ENCODE assay signal across 7 mouse cellular contexts in genomic region chr4:94556265-94557054, GRCm38 (mm10). TPM values are rescaled to one million over a fixed set of nuclear protein-coding genes. Genes with fewer than 3 reads are reported as not detected.
DNase-seq lines count a peak whose midpoint lies in the region; ATAC-seq lines count a peak whose summit lies in the region.

TSS of gene Gm10306 (plus strand) at chr4:94556546.
TSS of gene Caap1 (minus strand) at chr4:94556796.

- no peaks in the 10 kb centered on the region for H3K36me3 ChIP-seq in embryonic facial prominence, embryonic 11.5 days (replicated peaks; ENCODE audit: control insufficient read depth, insufficient read depth, low read depth, low read length)
- no peaks in the 10 kb centered on the region for H3K36me3 ChIP-seq in limb, embryonic 10.5 days
- H3K36me3 ChIP-seq in midbrain, embryonic 13.5 days = no peaks in the 10 kb centered on the region

- peak within 1 kb of the TSS; percentile 27 for H3K4me2 ChIP-seq in embryonic facial prominence, embryonic 11.5 days (ENCODE audit: low read depth, low read length)
- H3K4me2 ChIP-seq in midbrain, embryonic 13.5 days (replicated peaks) = peak within 1 kb of the TSS; percentile 75

- peak; percentile 91 for ATAC-seq in embryonic facial prominence, embryonic 11.5 days (replicated peaks; ENCODE audit: insufficient number of reproducible peaks, low FRiP score, low TSS enrichment, low read depth)
- ATAC-seq in granulocyte monocyte progenitor cell, adult 5-6 weeks (replicated peaks; ENCODE audit: poor library complexity, severe bottlenecking) = peak; percentile 99
- peak; percentile 97 for ATAC-seq in midbrain, embryonic 13.5 days

- no peaks in the 10 kb centered on the region for H3K27me3 ChIP-seq in embryonic facial prominence, embryonic 11.5 days (ENCODE audit: control insufficient read depth, insufficient read depth, low read length)
- no peaks in the 10 kb centered on the region for H3K27me3 ChIP-seq in limb, embryonic 10.5 days (ENCODE audit: low read depth, poor library complexity, severe bottlenecking)
- no peaks in the 10 kb centered on the region for H3K27me3 ChIP-seq in midbrain, embryonic 13.5 days

- H3K4me3 ChIP-seq in embryonic facial prominence, embryonic 11.5 days (ENCODE audit: low read depth, low read length) = peak within 1 kb of the TSS; percentile 78
- peak within 1 kb of the TSS; percentile 97 for H3K4me3 ChIP-seq in limb, embryonic 10.5 days
- peak within 1 kb of the TSS; percentile 96 for H3K4me3 ChIP-seq in midbrain, embryonic 13.5 days (replicated peaks)

- DNase-seq in adrenal gland, postnatal 14 days = peak; percentile 97
- peak; percentile 97 for DNase-seq in embryonic facial prominence, embryonic 11.5 days (ENCODE audit: low spot score)
- DNase-seq in kidney, adult 11 months = peak; percentile 84
- peak; percentile 97 for DNase-seq in limb, embryonic 10.5 days (ENCODE audit: low spot score)
- peak; percentile 87 for DNase-seq in spleen, adult 12 weeks (ENCODE audit: low spot score)

- peak within 1 kb of the TSS; percentile 78 for H3K9ac ChIP-seq in embryonic facial prominence, embryonic 11.5 days (replicated peaks; ENCODE audit: low read length)
- H3K9ac ChIP-seq in midbrain, embryonic 13.5 days (replicated peaks) = peak within 1 kb of the TSS; percentile 91

- peak within 1 kb of the TSS; percentile 59; the same call in 1 of the 2 replicates for H3K27ac ChIP-seq in embryonic facial prominence, embryonic 11.5 days (replicated peaks; ENCODE audit: low read depth, low read length)
- peak within 1 kb of the TSS; percentile 90 for H3K27ac ChIP-seq in limb, embryonic 10.5 days
- H3K27ac ChIP-seq in midbrain, embryonic 13.5 days = peak within 1 kb of the TSS; percentile 89

- under 1% methylated on average over 76 of the region's 83 CpGs for WGBS in embryonic facial prominence, embryonic 11.5 days
- whole genome bisulfite sequencing in limb, embryonic 10.5 days = 2% methylated on average over 83 of the region's 83 CpGs
- 2% methylated on average over 67 of the region's 83 CpGs for WGBS in midbrain, embryonic 13.5 days

- no peaks in the 10 kb centered on the region for H3K9me3 ChIP-seq in embryonic facial prominence, embryonic 11.5 days (replicated peaks; ENCODE audit: control insufficient read depth, low read length)
- H3K9me3 ChIP-seq in limb, embryonic 10.5 days (replicated peaks) = no peaks in the 10 kb centered on the region
- no peaks in the 10 kb centered on the region for H3K9me3 ChIP-seq in midbrain, embryonic 13.5 days

- H3K4me1 ChIP-seq in embryonic facial prominence, embryonic 11.5 days (ENCODE audit: control insufficient read depth, insufficient read depth, low read length) = no peaks in the 10 kb centered on the region
- peaks cover 9% of the 10 kb centered on the region for H3K4me1 ChIP-seq in limb, embryonic 10.5 days
- H3K4me1 ChIP-seq in midbrain, embryonic 13.5 days (replicated peaks) = peaks cover 15% of the 10 kb centered on the region

RNA-seq across cellular contexts. Expression of gene Gm10306, which starts in this region (rescaled TPM):
- total RNA-seq in adrenal gland, postnatal 14 days (2021) = not detected in 2 replicates
- not detected in 2 replicates for polyA plus RNA-seq in embryonic facial prominence, embryonic 11.5 days (2014; fragmentation: Nextera tagmentation; extraction: Ambion mirVana)
- not detected in 2 replicates for total RNA-seq in granulocyte monocyte progenitor cell, adult 5-6 weeks (2014; fragmentation: Nextera tagmentation)
- total RNA-seq in granulocyte monocyte progenitor cell, adult 5-6 weeks (2017) = 2.5 TPM in 1 of 2 replicates, not detected in the other
- polyA plus RNA-seq in limb, embryonic 10.5 days (2016; fragmentation: Nextera tagmentation; extraction: Ambion mirVana) = not detected in 2 replicates
- polyA plus RNA-seq in midbrain, embryonic 13.5 days (2015; fragmentation: Nextera tagmentation; extraction: Ambion mirVana) = 0.61 TPM in 1 of 2 replicates, not detected in the other

RNA-seq across cellular contexts. Expression of gene Caap1, which starts in this region (rescaled TPM):
- 10.0 TPM in 2 replicates for total RNA-seq in adrenal gland, postnatal 14 days (2021)
- polyA plus RNA-seq in embryonic facial prominence, embryonic 11.5 days (2014; fragmentation: Nextera tagmentation; extraction: Ambion mirVana) = 31.0 and 35.2 TPM in 2 replicates
- 14.9 and 15.5 TPM in 2 replicates for total RNA-seq in granulocyte monocyte progenitor cell, adult 5-6 weeks (2014; fragmentation: Nextera tagmentation)
- 21.1 and 22.4 TPM in 2 replicates for total RNA-seq in granulocyte monocyte progenitor cell, adult 5-6 weeks (2017)
- 25.3 and 26.0 TPM in 2 replicates for polyA plus RNA-seq in limb, embryonic 10.5 days (2016; fragmentation: Nextera tagmentation; extraction: Ambion mirVana)
- polyA plus RNA-seq in midbrain, embryonic 13.5 days (2015; fragmentation: Nextera tagmentation; extraction: Ambion mirVana) = 23.4 and 26.5 TPM in 2 replicates

Comparison
In these comparisons a context has a peak if more than half of its experiments do, and no peak if none do; other contexts are left out.
1. Peak in every context shown above with its lines: DNase-seq, ATAC-seq, H3K4me3 ChIP-seq and H3K27ac ChIP-seq.